Mouse (Mus musculus): Measurements from ENCODE around the gene Gm10134.

DNA sequence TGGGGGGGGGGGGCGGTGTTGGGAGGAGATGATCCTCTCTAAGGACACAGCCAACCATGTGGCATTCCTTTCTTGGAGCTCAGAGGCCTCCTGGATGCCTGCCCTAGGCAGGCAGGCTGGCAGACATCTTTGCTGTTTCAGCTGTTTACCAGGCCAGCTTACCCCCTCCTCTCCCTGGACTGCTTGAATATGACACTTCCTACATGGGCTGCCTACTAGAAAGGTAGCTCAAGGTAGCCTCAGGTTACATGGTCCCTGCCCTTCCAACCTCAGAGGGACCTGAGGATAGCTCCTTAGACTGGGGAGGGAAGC lies 32.9 kb downstream of the Gm10134 start:
- no peak for TF ChIP-seq MAX (IDR thresholded peaks at IDR 0.05)
- no peak for TF ChIP-seq CTCF (IDR thresholded peaks at IDR 0.05; ENCODE audit: control insufficient read depth, insufficient read depth, insufficient read length)
- no peak for TF ChIP-seq MYOG (IDR thresholded peaks at IDR 0.05; ENCODE audit: control insufficient read depth, extremely low read depth, insufficient read length)
- TF ChIP-seq MYOD1 (IDR thresholded peaks at IDR 0.05; ENCODE audit: control insufficient read depth, insufficient read length, low read depth) = no peak
- no peak for TF ChIP-seq USF1 (IDR thresholded peaks at IDR 0.05; ENCODE audit: low read depth)

Measured in C2C12 (cell line).